Comparison of ENCODE assay signal across 9 mouse cellular contexts in the genomic region with DNA sequence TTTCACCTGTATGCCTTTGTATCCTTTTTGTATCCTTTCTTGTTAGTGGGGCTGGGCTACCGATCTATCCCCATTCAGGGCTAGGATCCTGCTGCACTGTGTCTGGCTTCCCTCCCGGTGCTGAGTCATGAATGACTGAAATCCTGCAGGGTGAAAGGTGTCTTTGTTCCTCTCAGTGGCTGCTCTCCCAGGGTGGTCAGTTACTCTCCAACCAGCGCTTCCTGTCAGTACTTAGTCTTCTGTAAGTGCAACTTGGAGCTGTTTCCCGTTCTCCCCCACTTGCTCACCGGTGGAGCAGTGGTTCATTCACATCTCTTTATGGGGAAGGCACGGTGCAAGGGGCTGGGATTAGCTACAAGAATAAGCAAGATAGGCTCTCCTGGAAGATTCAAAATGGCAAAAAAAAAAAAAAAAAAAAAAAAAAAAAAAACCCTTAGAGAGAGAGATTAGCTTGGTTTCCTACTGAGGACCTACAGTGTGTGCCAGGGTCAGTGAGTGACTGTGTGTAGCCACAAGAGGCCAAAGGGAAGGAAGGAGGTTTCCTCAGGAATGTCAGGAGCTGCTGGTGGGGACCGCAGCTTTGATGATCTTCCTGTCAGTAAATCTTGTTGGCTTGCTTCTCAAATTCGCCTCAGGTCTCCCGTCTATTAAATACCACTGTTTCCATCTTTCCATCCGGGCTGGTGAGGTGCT. TPM values are rescaled to one million over a fixed set of nuclear protein-coding genes. Genes with fewer than 3 reads are reported as not detected.
DNase-seq lines count a peak whose midpoint lies in the region; ATAC-seq lines count a peak whose summit lies in the region.
"Had no signal": no experiment of that assay in that cellular context is flagged by ENCODE, and none has a peak within 500 bp of the region (broad histone marks: within the 10 kb centered on the region; RNA-seq: fewer than 3 reads in every experiment).

No protein-coding gene starts in this region.

- no peaks in the 10 kb centered on the region for H3K27me3 ChIP-seq in liver, embryonic 11.5 days (replicated peaks; ENCODE audit: control insufficient read depth, insufficient read depth, low read length)
- H3K27me3 ChIP-seq in forebrain, embryonic 10.5 days (ENCODE audit: poor library complexity, severe bottlenecking), result peaks cover 34% of the 10 kb centered on the region
- no peaks in the 10 kb centered on the region for H3K27me3 ChIP-seq in intestine, embryonic 15.5 days (replicated peaks)

- WGBS in liver, embryonic 11.5 days, result 8% methylated on average over 10 of the region's 10 CpGs
- WGBS in forebrain, embryonic 10.5 days, result 14% methylated on average over 10 of the region's 10 CpGs
- 14% methylated on average over 10 of the region's 10 CpGs for WGBS in intestine, embryonic 15.5 days

- no peaks in the 10 kb centered on the region for H3K9me3 ChIP-seq in liver, embryonic 11.5 days (ENCODE audit: control insufficient read depth, low read length)
- H3K9me3 ChIP-seq in forebrain, embryonic 10.5 days, result no peaks in the 10 kb centered on the region
- H3K9me3 ChIP-seq in intestine, embryonic 15.5 days, result no peaks in the 10 kb centered on the region

- H3K9ac ChIP-seq in liver, embryonic 11.5 days (ENCODE audit: low read depth, low read length), result no peak overlapping the region
- H3K9ac ChIP-seq in intestine, embryonic 15.5 days, result no peak overlapping the region

- H3K36me3 ChIP-seq in liver, embryonic 11.5 days (ENCODE audit: control insufficient read depth, insufficient read depth, low read length), result no peaks in the 10 kb centered on the region
- no peaks in the 10 kb centered on the region for H3K36me3 ChIP-seq in forebrain, embryonic 10.5 days (replicated peaks)
- no peaks in the 10 kb centered on the region for H3K36me3 ChIP-seq in intestine, embryonic 15.5 days

- intact Hi-C loops in left cerebral cortex, postnatal 25 days (cut with DNase I), result no loop called here

- no peak overlapping the region for H3K27ac ChIP-seq in liver, embryonic 11.5 days (ENCODE audit: low read depth, low read length)
- H3K27ac ChIP-seq in forebrain, embryonic 10.5 days, result no peak overlapping the region
- H3K27ac ChIP-seq in intestine, embryonic 15.5 days, result no peak overlapping the region

- H3K4me2 ChIP-seq in liver, embryonic 11.5 days, result no peak overlapping the region
- 0 out of 2 replicates have a peak overlapping the region, but pooled peaks have one; percentile 3 for H3K4me2 ChIP-seq in intestine, embryonic 15.5 days (replicated peaks)

- no peaks in the 10 kb centered on the region for H3K4me1 ChIP-seq in liver, embryonic 11.5 days (replicated peaks; ENCODE audit: control insufficient read depth, insufficient read depth, low read length)
- H3K4me1 ChIP-seq in forebrain, embryonic 10.5 days, result peaks cover 16% of the 10 kb centered on the region
- no peaks in the 10 kb centered on the region for H3K4me1 ChIP-seq in intestine, embryonic 15.5 days (replicated peaks)

- ATAC-seq in liver, embryonic 11.5 days (replicated peaks; ENCODE audit: low FRiP score), result no peak
- ATAC-seq in intestine, embryonic 15.5 days, result peak; percentile 45; the same call in 1 of the 2 replicates

- H3K4me3 ChIP-seq in liver, embryonic 11.5 days (ENCODE audit: low read depth, low read length), result no peak overlapping the region
- H3K4me3 ChIP-seq in forebrain, embryonic 10.5 days, result peak overlapping the region; percentile 6; the same call in 1 of the 2 replicates
- no peak overlapping the region for H3K4me3 ChIP-seq in intestine, embryonic 15.5 days (replicated peaks)

- DNase-seq in liver (peak; percentile 13), ZHBTc4 (ENCODE audit: low read depth, low spot score) (peak; percentile 80)
- no peak for DNase-seq in liver, embryonic 11.5 days (ENCODE audit: low spot score)
- peak; percentile 31 for DNase-seq in forebrain, embryonic 10.5 days (ENCODE audit: extremely low spot score, low spot score)
- peak; percentile 23 to 45 for DNase-seq in left cerebral cortex, postnatal 25 days (ENCODE audit: low spot score in 2 of 2)
- DNase-seq in right cerebral cortex, postnatal 4 days, result peak; percentile 45
- DNase-seq in thymus, postnatal 10 days (ENCODE audit: low spot score in 2 of 2), result no peak

RNA-seq across cellular contexts. Expression of a gene that starts 26.5 kb away (rescaled TPM):
- 85.7 and 101 TPM in 2 replicates for polyA plus RNA-seq in liver, embryonic 11.5 days (2014; fragmentation: Nextera tagmentation; extraction: Ambion mirVana)
- polyA plus RNA-seq in forebrain, embryonic 10.5 days (2016; fragmentation: Nextera tagmentation; extraction: Ambion mirVana), result 94.0 and 98.9 TPM in 2 replicates
- 61.6 and 81.4 TPM in 2 replicates for polyA plus RNA-seq in intestine, embryonic 15.5 days (2015; fragmentation: Nextera tagmentation; extraction: Ambion mirVana)
- total RNA-seq in left cerebral cortex, postnatal 25 days (2021), result 10 to 100 TPM; 29.4 to 31.0 TPM

RNA-seq across cellular contexts. Expression of a gene that starts 27.2 kb away (rescaled TPM):
- not detected in 2 replicates for polyA plus RNA-seq in liver, embryonic 11.5 days (2014; fragmentation: Nextera tagmentation; extraction: Ambion mirVana)
- polyA plus RNA-seq in forebrain, embryonic 10.5 days (2016; fragmentation: Nextera tagmentation; extraction: Ambion mirVana), result 0.05 TPM in 1 of 2 replicates, not detected in the other
- not detected in 2 replicates for polyA plus RNA-seq in intestine, embryonic 15.5 days (2015; fragmentation: Nextera tagmentation; extraction: Ambion mirVana)
- total RNA-seq in left cerebral cortex, postnatal 25 days (2021), result not detected
- polyA plus RNA-seq: liver, embryonic 16.5 days had no signal

RNA-seq across cellular contexts. Expression of a gene that starts 42.1 kb away (rescaled TPM):
- 6.1 and 7.5 TPM in 2 replicates for polyA plus RNA-seq in liver, embryonic 11.5 days (2014; fragmentation: Nextera tagmentation; extraction: Ambion mirVana)
- 0.49 and 0.50 TPM in 2 replicates for polyA plus RNA-seq in forebrain, embryonic 10.5 days (2016; fragmentation: Nextera tagmentation; extraction: Ambion mirVana)
- polyA plus RNA-seq in intestine, embryonic 15.5 days (2015; fragmentation: Nextera tagmentation; extraction: Ambion mirVana), result 6.0 and 7.0 TPM in 2 replicates
- 10 to 100 TPM; 45.7 to 52.5 TPM for total RNA-seq in left cerebral cortex, postnatal 25 days (2021)

Comparison
In these comparisons a context has a peak if more than half of its experiments do, and no peak if none do; other contexts are left out.
1. DNase-seq: peak in liver (single experiment), ZHBTc4 (single experiment), forebrain, embryonic 10.5 days (single experiment), left cerebral cortex, postnatal 25 days (2 of 2) and right cerebral cortex, postnatal 4 days (single experiment); none in liver, embryonic 11.5 days (single experiment) and thymus, postnatal 10 days (0 of 2).